Mouse (Mus musculus): ENCODE data around the gene Odf3l1.

DNA sequence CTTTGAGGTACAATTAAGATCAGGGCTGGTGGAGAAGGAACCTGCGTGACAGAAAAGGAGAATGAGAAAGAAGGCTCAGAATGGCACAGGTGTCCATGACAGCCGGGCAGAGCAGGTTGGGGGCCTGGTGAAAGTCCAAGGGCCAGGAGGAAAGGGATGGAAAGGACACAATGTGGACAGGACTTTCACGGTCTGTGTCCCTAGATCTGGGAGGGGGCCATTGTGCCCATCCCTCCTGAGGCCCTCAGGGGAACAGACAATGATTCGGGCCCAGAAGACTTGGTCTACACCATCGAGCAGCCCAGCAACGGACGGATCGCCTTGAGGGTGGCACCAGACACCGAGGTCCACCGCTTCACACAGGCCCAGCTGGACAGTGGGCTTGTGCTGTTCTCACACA is 27.6 kb upstream of the Odf3l1 start:
- TF ChIP-seq CTCF (conservative IDR thresholded peaks at IDR 0.05 in 1 of 2, IDR thresholded peaks at IDR 0.05 in 1 of 2; ENCODE audit: low read depth in 2 of 2, low read length in 2 of 2) = no peak
- TF ChIP-seq POLR2AphosphoS2 (IDR thresholded peaks at IDR 0.05; ENCODE audit: low read depth, low read length) = no peak
- TF ChIP-seq RAD21 (IDR thresholded peaks at IDR 0.05; ENCODE audit: low read depth, low read length) = no peak

Data from CH12.LX (cell line).